Mouse (Mus musculus): ENCODE measurements around the gene Isy1. TPM values are rescaled to one million over a fixed set of nuclear protein-coding genes. Genes with fewer than 3 reads are reported as not detected.
A peak's percentile ranks its signal among the peaks of the same experiment; 100 is the strongest.

Gene Isy1
- polyA plus RNA-seq, 1 experiment from 2014 or later: 19.8 TPM

DNA sequence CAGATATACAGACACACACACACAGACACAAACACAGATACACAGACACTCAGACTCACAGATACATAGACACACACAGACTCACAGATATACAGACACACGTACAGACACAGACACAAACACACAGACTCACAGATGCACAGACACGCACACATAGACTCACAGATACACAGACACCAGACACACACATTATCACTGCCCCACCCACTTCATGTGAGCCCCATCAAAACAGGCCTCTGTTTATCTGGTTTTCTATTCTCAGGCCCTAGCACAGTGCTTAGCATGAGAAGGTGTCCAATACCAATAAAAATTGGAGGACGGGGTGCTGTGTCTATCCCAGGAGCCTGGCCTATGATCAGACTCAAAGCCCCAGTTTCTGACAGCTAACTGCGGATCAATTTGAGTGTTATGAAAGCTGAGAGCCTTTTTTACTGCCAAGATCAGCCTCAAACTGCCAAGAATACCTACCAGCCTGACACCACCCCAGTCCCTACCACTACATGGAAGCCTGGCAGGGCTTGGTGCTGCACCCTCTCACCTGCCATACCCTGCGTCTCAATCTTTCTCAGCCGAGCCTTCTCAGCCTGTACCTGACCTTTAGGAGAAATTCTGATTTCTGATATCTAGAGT is 42.2 kb downstream of the Isy1 start:
- H3K36me3 ChIP-seq (replicated peaks; ENCODE audit: insufficient read depth, low read length): peaks cover 54% of the 10 kb centered on the region
- no peaks in the 10 kb centered on the region for H3K9me3 ChIP-seq (ENCODE audit: low read length)
- TF ChIP-seq EP300 (IDR thresholded peaks at IDR 0.05; ENCODE audit: low read depth) (no peak), CTCF (IDR thresholded peaks at IDR 0.05; ENCODE audit: low read depth) (no peak)
- peak overlapping the region; percentile 47 for H3K4me2 ChIP-seq (ENCODE audit: low read depth, low read length)
- 70% methylated on average over 6 of the region's 6 CpGs for WGBS (ENCODE audit: insufficient replicate concordance)
- ATAC-seq (peak; percentile 62), DNase-seq (peak; percentile 20)
- H3K27me3 ChIP-seq (ENCODE audit: insufficient read depth, low read length): no peaks in the 10 kb centered on the region
- H3K27ac ChIP-seq (ENCODE audit: low read depth): peak overlapping the region; percentile 31; the same call in 1 of the 2 replicates
- no peak overlapping the region for H3K9ac ChIP-seq (replicated peaks)
- H3K4me1 ChIP-seq (ENCODE audit: insufficient read depth): peaks cover 50% of the 10 kb centered on the region
- H3K4me3 ChIP-seq (ENCODE audit: low read depth, low read length): no peak overlapping the region

DNA sequence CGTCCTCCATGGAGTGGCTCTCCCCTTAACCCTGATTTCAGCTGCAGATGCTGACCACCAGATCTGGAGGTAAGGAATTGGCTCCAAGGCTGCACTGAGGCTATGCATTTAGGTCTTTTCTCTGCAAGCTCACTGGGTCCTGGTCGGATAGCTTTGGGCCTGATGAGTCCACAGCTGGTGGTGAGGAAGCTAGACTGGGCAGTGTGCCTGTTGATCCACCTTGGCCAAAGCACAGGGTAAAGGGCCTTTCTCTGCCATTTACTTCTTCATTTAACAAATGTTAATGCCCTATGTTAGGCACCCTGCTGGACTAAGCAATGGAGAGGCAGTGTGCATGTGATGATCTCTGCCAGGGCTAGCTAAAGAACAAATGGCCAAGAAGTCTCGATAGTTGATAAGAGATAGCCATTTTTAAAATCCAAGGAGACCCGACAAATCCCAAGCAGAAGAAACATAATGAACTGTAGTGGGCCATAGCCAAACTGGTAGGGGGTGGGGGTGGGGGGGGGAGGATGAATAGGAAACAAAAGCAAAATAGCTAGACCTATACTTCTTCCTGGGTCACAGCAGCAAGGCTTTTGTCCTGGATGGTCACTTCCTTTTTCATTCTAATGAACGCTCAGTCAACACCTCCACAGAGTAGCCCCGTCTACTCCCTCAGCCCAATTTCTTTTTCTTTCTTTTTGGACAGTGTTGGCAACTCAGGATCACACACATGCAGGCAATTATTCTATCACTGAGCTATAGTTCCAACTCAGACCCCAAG is 43.0 kb downstream of the Isy1 start:
- Histone ChIP-seq H3K4me1 (ENCODE audit: insufficient read depth) (peaks cover 53% of the 10 kb centered on the region), H3K4me2 (ENCODE audit: low read depth, low read length) (0 out of 2 replicates have a peak overlapping the region, but pooled peaks have one; percentile 47), H3K9ac (replicated peaks) (no peak overlapping the region), H3K4me3 (ENCODE audit: low read depth, low read length) (no peak overlapping the region), H3K9me3 (ENCODE audit: low read length) (no peaks in the 10 kb centered on the region), H3K36me3 (replicated peaks; ENCODE audit: insufficient read depth, low read length) (peaks cover 52% of the 10 kb centered on the region), H3K27me3 (ENCODE audit: insufficient read depth, low read length) (no peaks in the 10 kb centered on the region), H3K27ac (ENCODE audit: low read depth) (peak overlapping the region; percentile 31; the same call in 1 of the 2 replicates)
- DNase-seq: no peak
- 82% methylated on average over 6 of the region's 6 CpGs for WGBS (ENCODE audit: insufficient replicate concordance)
- TF ChIP-seq CTCF (IDR thresholded peaks at IDR 0.05; ENCODE audit: low read depth) (no peak), EP300 (IDR thresholded peaks at IDR 0.05; ENCODE audit: low read depth) (no peak)
- ATAC-seq: no peak

DNA sequence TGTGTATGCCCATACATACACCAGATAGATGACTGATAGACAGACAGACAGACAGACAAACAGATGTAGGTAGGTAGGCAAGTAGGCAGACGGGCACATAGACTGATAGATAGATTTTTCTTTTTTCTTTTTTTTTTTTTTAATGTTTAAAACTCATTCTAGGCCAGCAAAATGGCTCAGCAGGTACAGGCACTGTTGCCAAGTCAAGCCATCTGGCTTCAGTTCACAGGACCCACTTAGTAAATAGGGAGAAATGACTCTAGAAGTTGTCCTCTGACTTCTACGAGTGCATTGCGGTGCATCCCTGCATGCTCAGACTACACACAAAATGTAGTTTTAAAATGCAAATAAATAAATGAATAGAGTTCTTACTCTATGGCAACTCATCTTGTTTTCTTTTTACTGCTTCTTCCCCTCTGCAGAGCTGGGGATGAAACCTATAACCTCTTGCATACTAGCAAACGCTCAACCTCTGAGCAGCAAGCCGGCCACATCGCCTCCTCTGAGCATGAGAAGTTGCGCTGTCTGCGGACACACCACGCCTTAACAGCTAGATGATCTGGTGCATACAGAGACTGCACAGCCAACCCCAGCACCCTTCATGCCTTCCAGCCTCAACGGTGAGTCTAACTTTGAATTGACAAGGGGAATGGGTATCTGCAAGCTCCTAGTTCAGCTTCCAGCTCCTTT is 44.6 kb downstream of the Isy1 start:
- no peaks in the 10 kb centered on the region for H3K27me3 ChIP-seq (ENCODE audit: insufficient read depth, low read length)
- H3K27ac ChIP-seq (ENCODE audit: low read depth): no peak overlapping the region
- no peak overlapping the region for H3K4me3 ChIP-seq (ENCODE audit: low read depth, low read length)
- no peak overlapping the region for H3K9ac ChIP-seq (replicated peaks)
- WGBS (ENCODE audit: insufficient replicate concordance): 89% methylated on average over 10 of the region's 10 CpGs
- ATAC-seq: no peak
- H3K4me1 ChIP-seq (ENCODE audit: insufficient read depth): peaks cover 59% of the 10 kb centered on the region
- DNase-seq: no peak
- H3K36me3 ChIP-seq (replicated peaks; ENCODE audit: insufficient read depth, low read length): peaks cover 57% of the 10 kb centered on the region
- no peak for TF ChIP-seq EP300 (IDR thresholded peaks at IDR 0.05; ENCODE audit: low read depth)
- TF ChIP-seq CTCF (IDR thresholded peaks at IDR 0.05; ENCODE audit: low read depth): no peak
- H3K9me3 ChIP-seq (ENCODE audit: low read length): no peaks in the 10 kb centered on the region
- no peak overlapping the region for H3K4me2 ChIP-seq (ENCODE audit: low read depth, low read length)

DNA sequence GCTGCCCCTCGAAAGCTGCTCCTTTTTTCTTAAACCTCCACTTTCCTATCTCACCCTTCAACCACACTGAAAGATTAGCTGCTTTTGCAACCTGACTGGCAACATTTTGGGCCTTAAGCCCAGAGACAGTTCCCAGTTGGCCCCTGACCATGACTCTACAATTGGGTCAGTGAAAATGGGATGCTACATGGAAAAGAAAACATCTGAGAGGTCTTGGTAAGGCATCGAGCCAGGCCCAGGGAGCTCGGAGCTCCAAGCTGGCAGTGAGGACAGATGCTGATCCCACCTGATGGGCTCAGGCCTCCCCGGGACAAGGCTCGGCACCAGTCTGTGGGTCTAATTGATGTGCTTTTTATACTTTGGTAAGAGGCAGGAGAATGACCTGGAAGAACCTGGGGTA is 46.8 kb downstream of the Isy1 start:
- 87% methylated on average over 5 of the region's 5 CpGs for WGBS (ENCODE audit: insufficient replicate concordance)
- Histone ChIP-seq H3K27ac (ENCODE audit: low read depth) (peak overlapping the region; percentile 77), H3K4me1 (ENCODE audit: insufficient read depth) (peaks cover 63% of the 10 kb centered on the region)

DNA sequence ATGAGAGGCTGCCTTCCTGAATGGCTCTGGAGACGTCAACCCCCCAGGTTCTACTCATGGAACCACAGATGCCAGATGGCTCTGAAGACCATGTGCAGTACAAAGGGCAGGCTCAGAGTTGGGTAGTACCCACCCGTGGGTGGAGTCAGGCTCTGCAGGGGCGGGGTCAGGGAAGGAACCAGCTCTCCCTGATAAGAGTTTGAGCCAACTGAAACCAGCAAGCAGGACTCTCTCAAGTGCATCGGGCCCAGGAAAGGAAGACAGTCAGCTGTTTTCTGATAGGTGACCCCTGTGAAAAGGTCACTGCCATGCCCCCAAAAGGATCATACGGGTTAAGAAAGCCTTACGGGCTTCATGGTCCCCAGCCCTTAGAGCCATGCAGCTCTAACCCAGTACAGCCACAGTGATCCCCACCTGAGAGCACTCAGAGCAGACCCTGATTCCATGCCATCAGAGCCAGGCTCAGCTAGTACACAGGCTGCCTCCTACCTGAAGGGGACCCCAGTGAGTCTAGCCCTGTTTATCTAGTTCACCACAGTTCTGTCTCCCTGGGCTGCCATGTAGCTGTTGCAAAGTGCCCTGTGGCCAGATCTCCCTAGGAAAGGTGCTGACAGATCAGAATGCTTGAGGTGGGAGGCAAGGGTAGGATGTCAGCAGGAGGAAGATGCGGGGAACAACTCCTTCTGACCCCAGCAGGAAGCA is 47.7 kb downstream of the Isy1 start:
- Histone ChIP-seq H3K27me3 (ENCODE audit: insufficient read depth, low read length) (no peaks in the 10 kb centered on the region), H3K4me2 (ENCODE audit: low read depth, low read length) (peak overlapping the region; percentile 29), H3K9me3 (ENCODE audit: low read length) (no peaks in the 10 kb centered on the region), H3K36me3 (replicated peaks; ENCODE audit: insufficient read depth, low read length) (peaks cover 48% of the 10 kb centered on the region), H3K4me3 (ENCODE audit: low read depth, low read length) (no peak overlapping the region), H3K9ac (replicated peaks) (peak overlapping the region; percentile 31; the same call in 1 of the 2 replicates), H3K4me1 (ENCODE audit: insufficient read depth) (peaks cover 54% of the 10 kb centered on the region), H3K27ac (ENCODE audit: low read depth) (peak overlapping the region; percentile 92)
- DNase-seq: peak; percentile 91
- peak; percentile 44 for TF ChIP-seq CTCF (IDR thresholded peaks at IDR 0.05; ENCODE audit: low read depth)
- peak; percentile 62; the same call in 1 of the 2 replicates for TF ChIP-seq EP300 (IDR thresholded peaks at IDR 0.05; ENCODE audit: low read depth)
- 39% methylated on average over 7 of the region's 7 CpGs for WGBS (ENCODE audit: insufficient replicate concordance)
- ATAC-seq: peak; percentile 88

More for the DNA sequence above, 46.8 kb downstream of the Isy1 start:
- H3K27me3 ChIP-seq (ENCODE audit: insufficient read depth, low read length): no peaks in the 10 kb centered on the region
- no peak overlapping the region for H3K4me2 ChIP-seq (ENCODE audit: low read depth, low read length)
- H3K9me3 ChIP-seq (ENCODE audit: low read length): no peaks in the 10 kb centered on the region
- DNase-seq: no peak
- no peak overlapping the region for H3K4me3 ChIP-seq (ENCODE audit: low read depth, low read length)
- no peak overlapping the region for H3K9ac ChIP-seq (replicated peaks)
- H3K36me3 ChIP-seq (replicated peaks; ENCODE audit: insufficient read depth, low read length): peaks cover 48% of the 10 kb centered on the region
- ATAC-seq: no peak
- TF ChIP-seq CTCF (IDR thresholded peaks at IDR 0.05; ENCODE audit: low read depth) (no peak), EP300 (IDR thresholded peaks at IDR 0.05; ENCODE audit: low read depth) (no peak)

Data from liver, postnatal 0 days (tissue).